ENCODE assay signal across 9 mouse cellular contexts in the genomic region with DNA sequence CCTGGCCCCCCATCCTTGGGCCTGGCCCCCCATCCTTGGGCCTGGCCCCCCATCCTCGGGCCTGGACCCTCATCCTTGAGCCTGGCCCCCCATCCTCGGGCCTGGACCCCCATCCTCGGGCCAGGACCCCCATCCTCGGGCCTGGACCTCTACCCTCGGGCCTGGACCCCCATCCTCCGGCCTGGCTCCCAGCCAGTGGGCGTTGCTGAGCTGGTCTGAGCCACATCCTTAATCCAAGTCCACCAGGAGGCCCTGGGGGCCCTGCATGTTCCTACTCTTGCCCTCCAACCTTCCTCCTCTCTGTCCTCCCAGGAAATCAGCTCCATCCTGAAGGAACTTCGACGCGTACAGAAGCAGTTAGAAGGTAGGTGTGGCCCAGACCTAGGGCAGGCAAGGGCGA. TPM values are rescaled to one million over a fixed set of nuclear protein-coding genes. Genes with fewer than 3 reads are reported as not detected.
DNase-seq lines count a peak whose midpoint lies in the region; ATAC-seq lines count a peak whose summit lies in the region.
"Had no signal": no experiment of that assay in that cellular context is flagged by ENCODE, and none has a peak within 500 bp of the region (broad histone marks: within the 10 kb centered on the region; RNA-seq: fewer than 3 reads in every experiment).

No protein-coding gene starts in this region.

- H3K36me3 ChIP-seq in forebrain, embryonic 13.5 days (ENCODE audit: poor library complexity, severe bottlenecking): peaks cover 41% of the 10 kb centered on the region
- peaks cover 32% of the 10 kb centered on the region for H3K36me3 ChIP-seq in forebrain, embryonic 15.5 days
- H3K36me3 ChIP-seq in hindbrain, embryonic 16.5 days (ENCODE audit: control insufficient read depth, insufficient read depth, low read length): peaks cover 21% of the 10 kb centered on the region

- H3K4me2 ChIP-seq in forebrain, embryonic 13.5 days: no peak overlapping the region
- H3K4me2 ChIP-seq in forebrain, embryonic 15.5 days (replicated peaks): no peak overlapping the region
- no peak overlapping the region for H3K4me2 ChIP-seq in hindbrain, embryonic 16.5 days (ENCODE audit: low read length)
- H3K4me2 ChIP-seq: liver, embryonic 11.5 days had no signal

- no peak overlapping the region for H3K4me3 ChIP-seq in forebrain, embryonic 13.5 days
- H3K4me3 ChIP-seq in forebrain, embryonic 15.5 days: no peak overlapping the region
- H3K4me3 ChIP-seq in hindbrain, embryonic 16.5 days (ENCODE audit: low read length): no peak overlapping the region

- no peaks in the 10 kb centered on the region for H3K9me3 ChIP-seq in forebrain, embryonic 13.5 days (replicated peaks)
- no peaks in the 10 kb centered on the region for H3K9me3 ChIP-seq in forebrain, embryonic 15.5 days
- no peaks in the 10 kb centered on the region for H3K9me3 ChIP-seq in hindbrain, embryonic 16.5 days (ENCODE audit: control insufficient read depth, low read length)

- WGBS in forebrain, embryonic 13.5 days: 87% methylated on average over 11 of the region's 11 CpGs
- WGBS in forebrain, embryonic 15.5 days: 80% methylated on average over 11 of the region's 11 CpGs
- 81% methylated on average over 10 of the region's 11 CpGs for WGBS in hindbrain, embryonic 16.5 days

- no peak for ATAC-seq in forebrain, embryonic 13.5 days
- no peak for ATAC-seq in forebrain, embryonic 15.5 days (replicated peaks)
- no peak for ATAC-seq in hindbrain, embryonic 16.5 days

- H3K27ac ChIP-seq in forebrain, embryonic 13.5 days: no peak overlapping the region
- H3K27ac ChIP-seq in forebrain, embryonic 15.5 days (replicated peaks): no peak overlapping the region
- H3K27ac ChIP-seq in hindbrain, embryonic 16.5 days (ENCODE audit: low read depth, low read length): no peak overlapping the region

- H3K9ac ChIP-seq in forebrain, embryonic 13.5 days: peak overlapping the region; percentile 34
- H3K9ac ChIP-seq in forebrain, embryonic 15.5 days (replicated peaks): no peak overlapping the region
- H3K9ac ChIP-seq in hindbrain, embryonic 16.5 days (ENCODE audit: low read depth, low read length): peak overlapping the region; percentile 20; the same call in 1 of the 2 replicates

- DNase-seq in kidney, postnatal 10 days: peak; percentile 31
- DNase-seq in kidney, adult 18-20 months: no peak
- DNase-seq in cerebellum, postnatal 10 days: peak; percentile 42
- no peak for DNase-seq in layer of hippocampus, adult 9-10 months (ENCODE audit: low spot score)
- no peak for DNase-seq in right cerebral cortex, postnatal 25 days

- H3K27me3 ChIP-seq in forebrain, embryonic 13.5 days: no peaks in the 10 kb centered on the region
- no peaks in the 10 kb centered on the region for H3K27me3 ChIP-seq in forebrain, embryonic 15.5 days
- no peaks in the 10 kb centered on the region for H3K27me3 ChIP-seq in hindbrain, embryonic 16.5 days (replicated peaks; ENCODE audit: control insufficient read depth, insufficient read depth, low read length)

- H3K4me1 ChIP-seq in forebrain, embryonic 13.5 days: peaks cover 26% of the 10 kb centered on the region
- peaks cover 10% of the 10 kb centered on the region for H3K4me1 ChIP-seq in forebrain, embryonic 15.5 days
- peaks cover 8% of the 10 kb centered on the region for H3K4me1 ChIP-seq in hindbrain, embryonic 16.5 days (ENCODE audit: control insufficient read depth, insufficient read depth, low read depth, low read length)

RNA-seq across cellular contexts. Expression of a gene that starts 16.2 kb away (rescaled TPM):
- polyA plus RNA-seq in forebrain, embryonic 13.5 days (2015; fragmentation: Nextera tagmentation; extraction: Ambion mirVana): 2.9 and 3.8 TPM in 2 replicates
- polyA plus RNA-seq in forebrain, embryonic 15.5 days (2015; fragmentation: Nextera tagmentation; extraction: Ambion mirVana): 5.3 and 6.2 TPM in 2 replicates
- 5.6 and 7.0 TPM in 2 replicates for polyA plus RNA-seq in hindbrain, embryonic 16.5 days (2015; fragmentation: Nextera tagmentation; extraction: Ambion mirVana)

RNA-seq across cellular contexts. Expression of a gene that starts 24.0 kb away (rescaled TPM):
- polyA plus RNA-seq in forebrain, embryonic 13.5 days (2015; fragmentation: Nextera tagmentation; extraction: Ambion mirVana): 11.0 and 13.1 TPM in 2 replicates
- polyA plus RNA-seq in forebrain, embryonic 15.5 days (2015; fragmentation: Nextera tagmentation; extraction: Ambion mirVana): 24.0 and 27.0 TPM in 2 replicates
- polyA plus RNA-seq in hindbrain, embryonic 16.5 days (2015; fragmentation: Nextera tagmentation; extraction: Ambion mirVana): 29.5 and 30.6 TPM in 2 replicates

RNA-seq across cellular contexts. Expression of a gene that starts 58.2 kb away (rescaled TPM):
- polyA plus RNA-seq in forebrain, embryonic 13.5 days (2015; fragmentation: Nextera tagmentation; extraction: Ambion mirVana): 0.25 and 0.35 TPM in 2 replicates
- 0.92 and 1.1 TPM in 2 replicates for polyA plus RNA-seq in forebrain, embryonic 15.5 days (2015; fragmentation: Nextera tagmentation; extraction: Ambion mirVana)
- 3.4 and 3.7 TPM in 2 replicates for polyA plus RNA-seq in hindbrain, embryonic 16.5 days (2015; fragmentation: Nextera tagmentation; extraction: Ambion mirVana)

Comparison
In these comparisons a context has a peak if more than half of its experiments do, and no peak if none do; other contexts are left out.
1. DNase-seq: peak in kidney, postnatal 10 days (single experiment) and cerebellum, postnatal 10 days (2 of 2); none in kidney, adult 18-20 months (single experiment), layer of hippocampus, adult 9-10 months (single experiment) and right cerebral cortex, postnatal 25 days (single experiment).